Mouse (Mus musculus) megakaryocyte, adult 5-6 weeks (primary cell): ENCODE measurements around the gene Saal1. TPM values are rescaled to one million over a fixed set of nuclear protein-coding genes. Genes with fewer than 3 reads are reported as not detected.
"Not testable (repeated sequence)": the region's sequence is repeated elsewhere in the genome, so short reads cannot be mapped to it uniquely, and the experiment has no call there.

ENCODE experiments used
- ATAC-seq: 2 replicates; pipeline ENCODE4 v1.8.0; 2016; ENCODE audit warnings: mild to moderate bottlenecking, inconsistent platforms; ENCODE audit not compliant: poor library complexity, severe bottlenecking
- total RNA-seq, 2 experiments: library from RNA; stranded (forward) in 1 of 2; stranded (reverse) in 1 of 2; fragments of 153-499, 151-499 nt in 1 of 2; fragments of 221-1000, 200-1000 nt in 1 of 2; gene quantifications; 2 replicates each; pipeline versions ENCODE4 v1.2.3 to v1.2.4; 2015 to 2017

The Saal1 gene
- total RNA-seq, 2 experiments from 2014 or later, result 12.3 to 12.5 TPM

DNA sequence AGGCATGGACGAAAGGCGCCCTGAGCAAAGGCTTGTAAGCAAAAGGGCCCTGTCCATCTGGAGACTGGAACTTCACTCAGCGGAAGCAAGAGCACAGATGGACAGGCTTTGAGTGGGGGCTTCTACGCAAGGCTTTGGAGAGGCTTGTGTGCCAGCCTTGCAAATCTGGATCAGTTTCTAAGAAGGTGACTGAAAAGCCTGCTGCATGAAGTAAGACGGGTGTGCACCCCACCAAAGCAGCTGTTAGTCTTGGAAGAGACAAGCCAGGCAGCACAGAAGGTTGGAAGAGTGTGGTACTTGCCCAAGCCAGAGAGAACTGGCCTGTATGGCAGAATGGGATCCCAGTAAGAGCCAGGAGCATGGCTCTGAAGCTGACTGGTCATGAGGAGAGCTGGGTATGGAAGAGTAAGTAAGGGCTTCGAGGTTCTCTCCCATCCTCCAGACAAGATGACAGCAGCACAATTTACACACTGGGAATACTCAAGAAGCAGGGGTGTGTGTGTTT, 9.9 kb downstream of the Saal1 start:
- no peak for ATAC-seq

DNA sequence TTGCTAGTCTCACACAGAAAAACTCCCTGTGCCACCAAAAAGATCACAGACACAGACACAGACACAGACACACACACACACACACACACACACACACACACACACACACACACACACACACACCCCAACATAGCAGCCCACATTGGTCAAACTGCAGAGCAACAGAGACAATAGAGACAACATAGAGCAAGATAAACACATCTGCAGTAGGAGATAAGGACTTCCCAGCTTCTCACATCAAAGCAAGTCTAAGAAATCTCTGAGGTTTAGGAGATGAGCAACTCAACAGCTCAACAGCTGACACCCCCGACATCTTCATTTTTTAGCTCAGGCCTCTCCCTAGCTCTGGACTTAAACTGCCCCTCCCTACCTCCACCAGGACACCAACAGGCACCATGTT, 13.7 kb downstream of the Saal1 start:
- ATAC-seq, result no peak

DNA sequence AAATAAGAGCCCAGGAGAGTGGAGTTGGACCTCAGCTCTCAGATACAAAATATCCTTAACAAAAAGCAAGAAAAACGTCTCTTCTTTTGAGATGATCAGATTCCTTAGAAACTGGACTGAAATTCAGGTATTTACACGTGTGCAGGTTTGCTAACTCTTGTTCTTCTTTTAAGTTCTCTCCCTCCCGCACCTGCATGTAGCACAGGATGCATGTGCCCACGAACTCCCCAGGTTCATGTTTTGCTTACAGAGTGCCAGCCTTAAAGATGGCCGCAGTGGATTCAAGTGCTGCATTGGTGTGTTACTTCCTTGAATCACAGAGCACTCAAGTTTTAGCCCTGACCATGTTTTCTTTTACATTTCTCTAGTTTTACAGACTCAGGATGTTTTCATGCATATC, 23.7 kb downstream of the Saal1 start:
- ATAC-seq, result no peak

DNA sequence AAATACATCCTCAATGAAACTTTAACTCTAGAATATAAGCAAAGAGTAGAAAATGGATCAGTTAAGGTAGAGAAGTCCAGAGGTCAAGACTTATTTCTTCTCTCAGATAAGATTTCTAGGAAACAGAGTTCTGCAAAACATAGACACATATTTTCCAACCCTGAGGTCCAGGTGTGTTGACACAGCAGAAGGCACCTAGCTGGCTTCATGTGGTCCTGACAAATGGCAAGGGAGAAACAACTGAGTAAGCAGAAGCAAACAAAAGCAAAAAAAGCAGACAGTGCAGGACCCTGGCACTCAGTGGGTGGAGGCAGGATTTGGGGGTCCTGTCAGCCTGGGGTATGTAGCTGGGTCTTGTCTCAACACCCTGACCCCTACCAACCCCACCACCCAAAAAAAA, 29.7 kb downstream of the Saal1 start:
- no peak for ATAC-seq

DNA sequence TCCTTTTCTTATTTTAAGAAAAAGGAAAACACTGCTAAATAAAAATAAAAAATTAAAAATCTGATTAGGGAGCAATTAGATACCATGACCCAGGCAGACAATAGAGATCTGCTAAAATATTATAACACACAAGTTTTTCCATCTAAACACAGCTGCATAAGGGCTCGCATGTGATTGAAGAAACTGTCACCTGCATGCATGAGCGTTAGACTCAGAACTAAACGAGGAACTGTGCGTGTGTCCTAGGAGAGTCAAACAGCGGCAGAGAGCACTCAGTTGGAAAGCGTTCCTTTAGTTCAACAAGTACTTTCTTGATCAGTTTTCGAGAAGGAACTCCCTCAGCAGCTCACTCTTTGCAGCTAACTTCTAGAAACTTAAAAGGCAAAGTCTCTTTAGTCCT, 31.4 kb downstream of the Saal1 start:
- not testable (repeated sequence) for ATAC-seq

DNA sequence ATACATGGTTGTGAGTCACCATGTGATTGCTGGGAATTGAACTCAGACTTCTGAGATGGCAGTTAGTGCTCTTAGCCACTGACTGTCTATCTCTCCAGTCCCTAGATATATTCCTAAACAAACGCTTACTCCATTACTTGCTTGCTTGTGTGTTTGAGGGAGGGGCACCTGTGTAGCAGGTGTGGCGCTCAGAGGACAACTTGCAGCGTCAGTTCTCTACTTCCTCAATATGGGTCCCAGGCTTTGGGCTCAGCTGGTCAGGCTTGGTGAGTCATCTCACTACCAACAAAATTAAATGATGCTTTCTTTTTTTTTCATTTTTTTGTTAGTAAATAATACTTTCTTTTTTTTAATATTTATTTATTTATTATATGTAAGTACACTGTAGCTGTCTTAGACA, 32.1 kb downstream of the Saal1 start:
- ATAC-seq, result no peak

DNA sequence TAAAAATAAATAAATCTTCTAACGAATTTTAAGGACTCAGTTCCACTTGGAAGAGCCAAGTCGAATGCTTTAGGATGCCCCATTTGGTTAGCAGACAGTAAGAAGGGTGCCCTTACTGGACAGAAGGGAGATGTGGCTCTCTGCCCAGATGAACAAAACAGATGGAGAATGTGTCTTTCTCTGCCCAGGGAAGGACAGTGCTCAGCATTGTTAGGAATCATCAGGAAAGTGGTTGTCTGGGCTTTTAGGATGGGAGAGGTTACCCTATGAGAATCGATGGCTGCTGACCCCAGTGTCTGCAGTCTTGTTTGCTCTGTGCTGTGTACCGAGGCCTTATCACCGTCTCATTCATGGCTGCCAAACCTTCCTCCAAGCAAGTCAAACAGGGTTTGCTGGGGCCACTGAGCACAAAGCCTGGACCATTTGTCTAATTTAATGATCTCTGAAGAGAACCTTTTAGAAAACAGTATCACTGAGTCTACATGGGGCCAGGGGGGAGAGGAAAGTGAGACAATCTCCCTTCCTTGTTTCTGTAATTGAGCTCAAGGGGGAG, 33.6 kb downstream of the Saal1 start:
- ATAC-seq, result no peak

DNA sequence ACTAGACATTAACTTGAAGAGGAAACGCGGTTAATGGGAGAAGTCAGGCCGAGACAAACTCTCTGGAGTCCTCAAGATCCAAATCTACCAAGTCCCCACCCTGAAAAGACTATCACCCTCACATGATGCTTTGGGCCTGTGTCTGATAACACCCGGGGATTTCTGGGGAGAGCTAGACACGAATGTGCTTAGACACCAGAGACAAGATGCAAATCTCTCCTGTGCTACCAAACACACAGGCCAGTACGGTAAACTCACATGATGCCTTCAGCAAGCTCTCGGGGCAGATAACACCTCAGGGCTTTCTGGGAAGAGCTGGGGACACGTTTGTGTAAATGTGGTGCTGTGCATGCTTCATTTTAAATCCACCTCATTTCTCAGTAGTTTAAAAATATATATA, 34.6 kb downstream of the Saal1 start:
- ATAC-seq, result no peak

DNA sequence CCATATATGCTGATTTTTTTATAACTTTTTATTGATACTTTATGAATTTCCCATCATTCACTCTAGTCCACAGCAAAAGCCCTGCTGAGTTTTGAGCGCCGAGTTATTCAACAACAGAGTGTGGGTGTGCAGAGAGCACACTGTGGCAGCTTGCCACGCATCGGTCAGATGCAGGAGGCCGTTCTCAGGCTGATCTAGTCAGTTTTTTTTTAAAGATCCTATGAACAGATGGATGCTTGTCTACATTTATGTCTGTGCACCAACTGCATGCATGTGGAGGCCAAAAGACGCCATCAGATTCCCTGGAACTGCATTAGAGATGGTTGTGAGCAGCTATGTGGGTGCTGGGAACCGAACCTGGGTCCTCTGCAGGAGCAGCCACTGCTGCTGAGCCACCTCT, 35.4 kb downstream of the Saal1 start:
- no peak for ATAC-seq

DNA sequence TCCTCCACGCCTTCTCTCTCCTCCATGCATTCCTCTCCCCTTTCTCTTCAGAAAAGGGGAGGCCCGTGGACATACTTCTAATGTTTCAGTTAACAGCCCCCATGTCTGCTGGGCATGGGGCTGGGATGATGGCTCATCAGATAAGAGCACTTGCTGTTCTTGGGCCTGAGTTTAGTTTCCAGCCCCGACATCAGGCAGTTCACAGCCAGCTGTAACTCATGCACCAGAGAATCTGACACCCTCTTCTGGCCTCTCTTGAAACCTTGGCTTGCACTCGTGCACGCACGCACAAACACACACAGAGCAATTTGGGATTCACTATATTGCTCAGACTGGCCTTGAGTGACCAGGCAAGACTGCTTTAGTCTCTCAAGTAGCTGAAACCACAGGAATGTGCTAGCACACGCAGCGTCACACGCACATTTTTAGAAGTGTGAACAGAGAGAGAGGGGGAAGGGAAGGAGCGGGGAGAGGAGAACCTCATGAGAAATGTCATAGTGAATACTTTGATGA, 38.3 kb downstream of the Saal1 start, which contains the start of gene Tph1:
Gene Tph1, minus strand, starts transcription at position 378 of the 513 bp plus-strand sequence.
- no peak for ATAC-seq

DNA sequence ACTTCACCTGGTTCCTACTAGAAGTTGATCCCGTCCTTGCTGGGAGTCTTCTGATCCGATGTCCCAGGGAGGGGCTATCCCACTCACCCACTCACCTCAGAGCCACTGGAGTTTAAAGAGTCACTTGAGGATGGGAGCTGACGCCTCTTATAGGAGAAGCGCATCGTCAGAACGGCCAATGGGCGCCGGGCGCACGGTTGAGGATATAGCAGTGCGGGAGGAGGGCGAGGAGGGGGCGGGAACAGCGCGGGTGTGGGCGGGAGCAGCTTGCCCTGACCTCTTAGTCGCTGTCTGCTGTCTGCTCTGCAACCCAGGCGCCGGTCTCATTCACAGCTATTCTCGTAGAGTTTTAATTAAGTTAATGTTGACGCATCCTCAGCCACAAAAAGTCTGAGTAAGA, 43.2 kb downstream of the Saal1 start:
- ATAC-seq, result no peak

DNA sequence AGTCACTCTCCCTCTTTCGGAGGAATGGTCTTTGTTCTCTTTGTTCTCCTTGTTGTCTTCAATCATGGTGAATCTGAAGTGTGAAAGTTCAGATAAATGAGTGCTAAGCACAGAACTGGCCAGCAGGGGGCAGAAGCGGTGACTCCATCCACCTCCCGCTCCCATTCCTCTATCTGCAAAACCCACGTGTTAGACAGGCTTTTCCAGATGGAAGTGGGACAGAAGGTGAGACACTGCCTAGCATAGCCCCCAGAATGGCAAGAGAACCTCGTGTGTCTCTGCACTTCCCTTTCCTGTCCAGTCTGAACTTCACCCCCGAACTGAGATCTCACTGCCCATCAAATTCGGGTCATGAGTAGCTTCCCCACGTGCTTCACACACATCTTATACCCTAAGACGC, 45.2 kb downstream of the Saal1 start:
- no peak for ATAC-seq

DNA sequence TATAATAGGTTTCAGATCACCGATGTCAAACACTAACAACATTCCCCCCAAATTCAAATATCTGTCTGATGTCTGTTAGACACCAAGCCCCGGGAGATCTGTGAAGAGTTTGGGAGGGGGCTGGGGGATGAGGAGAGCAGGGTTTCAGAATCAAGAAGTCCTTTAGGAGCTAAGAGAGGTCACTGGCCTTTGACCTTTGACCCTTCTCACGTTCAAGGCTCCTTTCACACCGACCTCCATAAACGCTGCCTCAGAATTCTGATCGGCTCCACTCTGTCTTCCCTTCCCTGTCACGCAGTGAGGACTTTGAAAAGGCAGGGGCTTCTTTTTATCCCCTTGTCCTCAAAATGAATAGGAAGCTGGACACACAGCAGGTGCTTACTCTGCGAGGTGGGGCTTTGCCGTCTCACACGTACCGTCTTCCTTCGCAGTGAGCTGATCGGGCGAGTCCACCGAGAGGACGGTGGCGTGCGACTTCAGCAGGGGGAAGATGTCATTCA, 48.8 kb downstream of the Saal1 start:
- no peak for ATAC-seq

DNA sequence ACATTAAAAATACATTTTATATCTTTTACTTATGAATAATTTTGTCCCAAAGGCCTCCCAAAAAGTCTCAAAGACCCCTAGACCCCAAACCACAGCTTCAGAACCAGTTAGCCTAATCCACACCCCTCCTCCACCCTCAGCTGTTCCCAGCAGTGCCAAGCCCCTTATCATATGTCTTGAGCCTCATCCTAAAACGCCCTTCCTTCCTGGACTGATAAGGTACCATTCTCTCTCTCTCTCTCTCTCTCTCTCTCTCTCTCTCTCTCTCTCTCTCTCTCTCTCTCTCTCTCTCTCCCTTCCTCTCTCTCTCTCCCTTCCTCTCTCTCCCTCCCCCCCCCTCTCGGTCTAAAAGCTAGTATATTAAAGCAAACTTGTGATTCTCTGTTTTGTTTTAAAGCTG, 58.2 kb downstream of the Saal1 start:
- ATAC-seq, result no peak

DNA sequence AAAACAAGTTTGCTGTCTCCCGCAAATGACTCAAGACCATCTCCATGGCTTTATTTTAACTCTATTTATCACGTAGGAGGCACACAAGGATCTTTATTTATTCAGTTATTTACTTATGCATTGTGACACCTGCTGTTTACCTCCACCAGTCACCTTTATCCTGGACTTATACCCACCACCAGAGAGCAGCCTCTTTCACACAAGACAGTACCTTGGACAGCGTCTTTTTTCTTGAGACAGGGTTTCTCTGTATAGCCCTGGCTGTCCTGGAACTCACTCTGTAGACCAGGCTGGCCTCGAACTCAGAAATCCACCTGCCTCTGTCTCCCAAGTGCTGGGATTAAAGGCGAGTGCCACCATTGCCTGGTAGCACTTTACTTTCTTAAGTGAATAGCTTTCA, 60.2 kb downstream of the Saal1 start:
- not testable (repeated sequence) for ATAC-seq

DNA sequence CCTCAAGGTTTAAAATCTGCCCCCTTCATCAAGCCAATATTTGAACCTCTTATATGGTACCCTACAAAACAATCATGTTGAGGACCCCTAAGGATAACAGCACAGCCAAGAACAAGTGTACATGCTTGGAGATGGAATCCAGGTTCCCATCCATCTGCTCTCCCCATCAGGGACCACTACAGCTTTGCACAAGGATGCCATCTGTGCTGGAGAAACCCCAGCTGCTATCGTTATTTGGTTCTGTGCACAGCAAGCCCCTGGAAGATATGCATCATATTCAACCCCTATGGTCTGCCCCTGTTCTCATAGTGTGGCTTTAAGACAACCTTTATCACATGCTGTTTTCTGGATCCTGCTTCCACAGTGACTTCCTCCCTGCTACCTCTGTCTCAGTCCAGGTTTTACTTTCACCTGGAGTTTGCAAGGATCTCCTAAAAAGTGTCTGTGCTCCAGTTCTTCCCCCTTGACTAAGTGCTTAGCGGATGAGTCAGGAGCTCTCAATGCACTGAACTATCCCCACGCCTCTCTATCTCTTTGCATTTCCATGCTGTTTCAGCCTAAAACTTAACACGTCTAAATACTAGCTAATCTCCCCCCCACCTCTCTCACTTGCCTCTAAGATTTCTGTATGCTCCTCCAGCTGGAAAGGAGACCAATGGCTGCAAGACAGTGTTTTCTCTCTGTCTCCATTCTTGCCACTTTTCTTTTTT, 61.9 kb downstream of the Saal1 start:
- ATAC-seq, result no peak

DNA sequence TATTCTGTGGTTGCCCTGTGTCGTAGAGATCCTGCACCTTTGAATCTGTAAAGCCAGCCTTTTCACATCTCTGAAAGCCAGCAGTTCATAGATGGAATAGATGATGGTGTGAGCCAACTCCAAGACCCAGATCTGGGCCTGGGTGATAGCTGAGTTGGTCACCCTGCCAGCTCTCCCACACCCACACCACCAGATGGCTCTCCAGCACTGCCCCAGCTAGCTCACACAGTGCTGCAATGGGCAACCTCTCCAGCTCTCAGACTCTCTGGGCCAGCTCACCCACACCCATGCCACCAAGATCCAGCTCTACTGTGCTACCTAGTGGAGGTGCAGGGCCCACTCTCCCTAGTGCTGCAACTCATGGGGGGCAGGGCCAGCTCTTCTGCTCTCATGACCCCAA, 67.3 kb downstream of the Saal1 start:
- no peak for ATAC-seq

DNA sequence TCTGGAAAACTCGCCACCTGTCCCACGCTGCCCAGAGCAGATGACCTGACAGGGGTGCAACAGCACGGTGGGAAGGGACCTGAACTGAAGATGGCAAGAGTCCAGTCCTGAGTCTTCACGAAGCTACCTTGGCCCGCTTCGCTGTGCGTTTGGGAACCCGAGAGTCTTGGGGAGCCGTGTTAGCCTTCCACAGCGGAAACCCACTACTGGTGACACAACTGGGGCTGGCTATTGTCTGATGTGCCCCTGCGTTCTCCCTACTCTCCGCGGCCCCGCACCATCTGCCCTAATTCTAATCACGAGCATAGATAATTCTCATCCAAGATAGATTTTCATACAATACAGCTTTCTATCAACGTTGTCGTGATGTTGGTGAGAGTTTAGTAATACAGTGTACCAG, 70.4 kb downstream of the Saal1 start:
- ATAC-seq, result peak; percentile 22

DNA sequence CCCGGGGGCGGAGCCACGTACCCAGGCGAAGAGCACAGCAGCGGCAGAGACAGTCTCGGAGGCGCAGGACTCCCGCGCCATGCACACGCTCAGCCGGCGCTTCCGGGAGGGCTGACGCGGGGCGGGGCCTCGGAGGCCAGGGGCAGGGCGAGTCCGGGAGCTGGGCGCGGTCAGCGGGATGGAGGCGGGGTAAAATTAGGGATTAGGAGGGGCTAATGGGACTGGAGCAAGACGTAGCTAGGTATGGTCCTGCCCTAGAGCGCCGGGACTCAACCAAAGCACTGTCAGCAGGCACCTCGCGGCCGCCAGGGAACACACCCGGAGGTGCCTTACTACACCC, 70.8 kb downstream of the Saal1 start, which contains the start of gene Sergef:
Gene Sergef, minus strand, starts transcription at position 116 of the 340 bp plus-strand sequence.
- peak; percentile 99 for ATAC-seq

DNA sequence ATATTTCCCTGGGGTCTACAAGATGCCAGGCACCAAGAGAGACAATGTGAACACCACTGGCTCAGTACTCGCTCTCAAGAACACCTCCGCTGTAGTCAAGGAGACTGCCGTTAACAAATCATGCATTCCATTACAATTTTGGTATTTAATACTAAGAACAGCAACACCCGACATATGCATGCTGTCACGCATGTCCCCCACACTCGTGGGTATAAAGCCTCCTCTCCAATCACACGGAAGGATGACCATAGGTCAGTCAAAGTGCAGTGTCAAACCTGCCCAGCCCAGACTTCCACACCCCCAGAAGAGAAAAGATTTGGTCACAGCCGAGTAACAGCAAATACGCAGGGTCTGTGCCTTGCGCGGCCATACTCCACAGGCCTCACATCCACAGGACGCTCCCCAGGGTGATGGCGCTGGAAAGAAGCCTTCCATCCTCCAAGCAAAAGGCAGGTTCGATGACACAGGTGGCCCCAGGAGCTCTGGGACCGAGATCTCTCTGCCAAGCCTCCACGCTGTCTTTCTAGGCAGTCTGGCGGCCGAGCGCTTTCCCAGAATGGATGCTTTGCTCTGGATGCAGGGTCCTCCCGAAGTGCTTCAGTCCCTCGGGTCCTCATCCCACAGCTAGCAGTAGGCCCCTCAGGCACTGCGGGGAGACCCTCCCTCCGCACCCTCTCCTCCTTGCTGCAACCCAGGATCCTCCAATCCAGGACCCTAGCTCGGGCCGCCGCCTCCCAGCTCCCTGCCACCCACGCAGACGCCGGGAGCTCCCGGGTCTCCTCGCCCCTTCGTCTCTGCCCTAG, 71.4 kb downstream of the Saal1 start:
- no peak for ATAC-seq
